Mouse (Mus musculus): ENCODE results near the gene Mpg. TPM values are rescaled to one million over a fixed set of nuclear protein-coding genes. Genes with fewer than 3 reads are reported as not detected.

The Mpg gene
- polyA plus RNA-seq, 1 experiment = 15.2 TPM

GRCm38 (mm10) chr11:32280646-32281045, 54.3 kb downstream of the Mpg start:
- no peak for DNase-seq
- H3K4me3 ChIP-seq (replicated peaks; ENCODE audit: insufficient read depth, low read depth, low read length) = no peak overlapping the region
- H3K27ac ChIP-seq (ENCODE audit: insufficient read depth, low read length) = no peak overlapping the region
- H3K4me1 ChIP-seq (ENCODE audit: control insufficient read depth, insufficient read depth, low read length) = no peaks in the 10 kb centered on the region
- H3K27me3 ChIP-seq (ENCODE audit: control insufficient read depth, insufficient read depth, low read length) = no peaks in the 10 kb centered on the region
- TF ChIP-seq POLR2A (IDR thresholded peaks at IDR 0.05; ENCODE audit: borderline replicate concordance, insufficient read depth, low read length) = no peak
- TF ChIP-seq CTCF (IDR thresholded peaks at IDR 0.05; ENCODE audit: borderline replicate concordance, insufficient read depth, low read depth, low read length) = no peak
- WGBS = 59% methylated on average over 2 of the region's 2 CpGs

- no peak for DNase-seq
- WGBS = 65% methylated on average over 1 of the region's 1 CpGs
- H3K4me1 ChIP-seq (ENCODE audit: control insufficient read depth, insufficient read depth, low read length) = no peaks in the 10 kb centered on the region
- no peaks in the 10 kb centered on the region for H3K27me3 ChIP-seq (ENCODE audit: control insufficient read depth, insufficient read depth, low read length)
- no peak overlapping the region for H3K27ac ChIP-seq (ENCODE audit: insufficient read depth, low read length)
- H3K4me3 ChIP-seq (replicated peaks; ENCODE audit: insufficient read depth, low read depth, low read length) = no peak overlapping the region
- TF ChIP-seq CTCF (IDR thresholded peaks at IDR 0.05; ENCODE audit: borderline replicate concordance, insufficient read depth, low read depth, low read length) (no peak), POLR2A (IDR thresholded peaks at IDR 0.05; ENCODE audit: borderline replicate concordance, insufficient read depth, low read length) (no peak)
Measured at GRCm38 (mm10) chr11:32281416-32282144, 55.3 kb downstream of the Mpg start.

Other genes starting within 250 kb of the Mpg start
- 140 and 169 TPM in 2 replicates for gene Nsg2, start 226.0 kb upstream of the Mpg start, polyA plus RNA-seq (2012; rRNA removed)
- gene Il9r, start 26.2 kb upstream of the Mpg start, polyA plus RNA-seq (2012; rRNA removed) = not detected in 2 replicates
- gene Snrnp25, start 21.1 kb upstream of the Mpg start, polyA plus RNA-seq (2012; rRNA removed) = 48.2 and 51.5 TPM in 2 replicates
- 31.3 and 32.1 TPM in 2 replicates for gene Rhbdf1, start 4.2 kb upstream of the Mpg start, polyA plus RNA-seq (2012; rRNA removed)
- gene Nprl3, start 41.2 kb downstream of the Mpg start, polyA plus RNA-seq (2012; rRNA removed) = 81.0 and 86.9 TPM in 2 replicates
- gene Hba-x, start 49.9 kb downstream of the Mpg start, polyA plus RNA-seq (2012; rRNA removed) = 0.19 and 0.38 TPM in 2 replicates
- gene Hba-a1, start 57.0 kb downstream of the Mpg start, polyA plus RNA-seq (2012; rRNA removed) = 188 and 435 TPM in 2 replicates
- gene Hbq1b, start 60.5 kb downstream of the Mpg start, polyA plus RNA-seq (2012; rRNA removed) = 1.0 and 1.8 TPM in 2 replicates
- 435 and 992 TPM in 2 replicates for gene Hba-a2, start 70.0 kb downstream of the Mpg start, polyA plus RNA-seq (2012; rRNA removed)
- gene Hbq1a, start 73.6 kb downstream of the Mpg start, polyA plus RNA-seq (2012; rRNA removed) = 1.1 TPM in 2 replicates
- 9.1 TPM in 2 replicates for gene Sh3pxd2b, start 121.3 kb downstream of the Mpg start, polyA plus RNA-seq (2012; rRNA removed)
- gene Ubtd2, start 228.9 kb downstream of the Mpg start, polyA plus RNA-seq (2012; rRNA removed) = 26.4 and 31.8 TPM in 2 replicates